Mouse (Mus musculus) forebrain, embryonic 16.5 days (tissue): Measurements from ENCODE around the gene Krt19. TPM values are rescaled to one million over a fixed set of nuclear protein-coding genes. Genes with fewer than 3 reads are reported as not detected.
A peak's percentile ranks its signal among the peaks of the same experiment; 100 is the strongest.

Experiments used
- ATAC-seq: fragments of 200-750 bp; cut with Nextera tagmentation; 2 replicates; pipeline ENCODE4 v1.8.0; 2017; ENCODE audit warnings: mild to moderate bottlenecking, moderate library complexity
- H3K27ac ChIP-seq: fragments of 300-500 bp; sonication (generic); 2 replicates; pipeline ENCODE4 v1.5.1; 2014; ENCODE audit warnings: low read length, control low read depth
- H3K27me3 ChIP-seq: fragments of 300-500 bp; sonication (generic); replicated peaks from 2 replicates; pipeline ENCODE4 v1.6.1; 2014; ENCODE audit warnings: low read length; ENCODE audit not compliant: control insufficient read depth, insufficient read depth
- H3K36me3 ChIP-seq: fragments of 300-500 bp; sonication (generic); 2 replicates; pipeline ENCODE4 v1.6.1; 2014; ENCODE audit not compliant: control insufficient read depth, insufficient read depth
- H3K4me1 ChIP-seq: fragments of 300-500 bp; sonication (generic); replicated peaks from 2 replicates; pipeline ENCODE4 v1.6.1; 2014; ENCODE audit warnings: low read length; ENCODE audit not compliant: control insufficient read depth, insufficient read depth
- H3K4me2 ChIP-seq: fragments of 300-500 bp; sonication (generic); 2 replicates; pipeline ENCODE4 v1.6.1; 2014; ENCODE audit warnings: mild to moderate bottlenecking, low read length, control low read depth
- H3K4me3 ChIP-seq: fragments of 300-500 bp; sonication (generic); replicated peaks from 2 replicates; pipeline ENCODE4 v1.5.1; 2014; ENCODE audit warnings: mild to moderate bottlenecking, low read length, control low read depth
- H3K9ac ChIP-seq: fragments of 300-500 bp; sonication (generic); replicated peaks from 2 replicates; pipeline ENCODE4 v1.6.1; 2014; ENCODE audit warnings: low read depth, low read length, control low read depth
- H3K9me3 ChIP-seq: fragments of 300-500 bp; sonication (generic); 2 replicates; pipeline ENCODE4 v1.6.1; 2016; ENCODE audit warnings: low read length; ENCODE audit not compliant: control insufficient read depth
- WGBS: fragments of 180-500 bp; shearing (Covaris S2); extraction: QIAGEN DNeasy Blood & Tissue Kit; methylation state at CpG from one replicate; pipeline ENCODE4 v1.1.7; 2014; 5-methylcytosine and 5-hydroxymethylcytosine counted together
- polyA plus RNA-seq: library from polyadenylated mRNA; unstranded; fragments of >200 nt; fragmentation: Nextera tagmentation; extraction: Ambion mirVana; gene quantifications from 2 replicates; pipeline ENCODE4 v1.2.1, GENCODE M21; 2015

Gene Krt19
- polyA plus RNA-seq, 1 experiment from 2014 or later: 0.30 TPM

DNA sequence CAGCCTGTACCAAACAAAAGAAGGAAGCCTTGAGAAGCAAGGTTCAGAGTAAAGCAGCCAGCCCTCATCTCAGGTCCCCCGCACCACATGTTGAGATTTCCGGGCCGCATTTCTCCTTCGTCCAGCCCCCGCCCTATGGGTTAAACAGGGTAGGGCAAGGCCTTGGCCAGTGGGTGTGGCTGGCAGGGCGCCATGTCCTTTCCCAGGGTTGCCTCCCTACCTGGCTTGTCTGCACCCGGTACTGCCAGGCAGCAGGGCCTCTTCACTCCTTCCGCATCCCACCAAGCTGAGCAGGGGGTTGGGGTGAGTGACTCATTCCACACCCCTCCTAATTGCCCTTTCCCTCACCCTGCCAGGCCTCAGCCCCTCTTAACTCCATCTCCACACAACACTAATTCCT lies 19.6 kb upstream of the Krt19 start:
- H3K4me2 ChIP-seq: no peak overlapping the region
- no peak overlapping the region for H3K4me3 ChIP-seq
- no peak overlapping the region for H3K9ac ChIP-seq
- ATAC-seq: no peak
- WGBS: 80% methylated on average over 8 of the region's 8 CpGs
- H3K36me3 ChIP-seq: no peaks in the 10 kb centered on the region
- H3K27ac ChIP-seq: no peak overlapping the region
- no peaks in the 10 kb centered on the region for H3K4me1 ChIP-seq
- H3K9me3 ChIP-seq: no peaks in the 10 kb centered on the region
- H3K27me3 ChIP-seq: no peaks in the 10 kb centered on the region

DNA sequence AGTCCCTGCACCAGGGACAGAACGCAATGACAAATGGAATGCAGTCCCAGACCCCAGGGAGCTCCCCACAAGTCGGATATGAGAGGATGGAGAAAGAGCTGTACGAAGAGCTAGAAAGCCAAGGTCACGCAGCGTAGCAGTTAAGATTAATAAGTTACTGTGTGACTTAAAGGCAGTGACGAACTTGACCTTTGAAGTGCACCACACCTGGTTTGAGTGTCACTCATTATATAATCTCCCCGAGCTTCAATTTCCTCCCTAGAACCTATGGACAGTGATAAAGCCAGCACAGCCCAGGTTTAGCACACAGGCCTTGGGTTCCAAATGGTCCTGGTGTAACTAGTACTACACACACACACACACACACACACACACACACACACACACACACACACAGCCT lies 15.9 kb upstream of the Krt19 start:
- no peak for ATAC-seq
- Histone ChIP-seq H3K4me1 (no peaks in the 10 kb centered on the region), H3K36me3 (no peaks in the 10 kb centered on the region)

DNA sequence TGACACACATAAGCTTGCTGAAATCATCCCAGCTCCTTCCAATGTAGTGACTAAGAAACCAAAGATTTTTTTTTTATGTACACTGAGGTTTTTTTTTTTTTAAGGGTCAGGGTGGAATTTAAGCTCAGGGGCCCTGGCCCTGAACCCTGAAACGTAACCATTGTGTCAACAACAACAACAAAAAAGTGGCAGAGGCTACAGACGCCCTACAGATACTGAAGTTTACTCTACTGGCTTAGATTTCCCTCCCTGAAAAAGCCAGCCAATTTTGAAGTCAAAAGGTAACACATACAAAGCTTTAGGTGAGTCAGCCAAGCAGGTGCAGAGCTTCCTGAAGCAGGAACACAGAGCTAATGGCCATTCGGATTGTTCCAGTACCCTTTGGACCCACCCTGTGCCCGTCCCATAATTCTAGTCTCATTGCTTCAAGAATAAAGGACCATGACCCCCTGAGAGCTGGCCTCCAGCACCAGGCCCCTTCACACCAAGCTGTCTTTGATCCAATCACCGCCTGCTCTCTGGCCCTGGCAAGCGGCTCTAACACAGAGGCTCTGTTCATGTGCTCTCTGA lies 9.5 kb upstream of the Krt19 start:
- Histone ChIP-seq H3K27me3 (no peaks in the 10 kb centered on the region), H3K4me2 (no peak overlapping the region), H3K9me3 (no peaks in the 10 kb centered on the region), H3K27ac (no peak overlapping the region), H3K4me3 (no peak overlapping the region), H3K36me3 (no peaks in the 10 kb centered on the region), H3K9ac (no peak overlapping the region), H3K4me1 (no peaks in the 10 kb centered on the region)
- ATAC-seq: no peak
- 70% methylated on average over 6 of the region's 6 CpGs for WGBS

More for the DNA sequence above, 15.9 kb upstream of the Krt19 start:
- H3K27ac ChIP-seq: no peak overlapping the region
- H3K9me3 ChIP-seq: no peaks in the 10 kb centered on the region
- H3K4me2 ChIP-seq: no peak overlapping the region
- H3K4me3 ChIP-seq: no peak overlapping the region
- no peak overlapping the region for H3K9ac ChIP-seq
- no peaks in the 10 kb centered on the region for H3K27me3 ChIP-seq
- WGBS: 73% methylated on average over 7 of the region's 7 CpGs

DNA sequence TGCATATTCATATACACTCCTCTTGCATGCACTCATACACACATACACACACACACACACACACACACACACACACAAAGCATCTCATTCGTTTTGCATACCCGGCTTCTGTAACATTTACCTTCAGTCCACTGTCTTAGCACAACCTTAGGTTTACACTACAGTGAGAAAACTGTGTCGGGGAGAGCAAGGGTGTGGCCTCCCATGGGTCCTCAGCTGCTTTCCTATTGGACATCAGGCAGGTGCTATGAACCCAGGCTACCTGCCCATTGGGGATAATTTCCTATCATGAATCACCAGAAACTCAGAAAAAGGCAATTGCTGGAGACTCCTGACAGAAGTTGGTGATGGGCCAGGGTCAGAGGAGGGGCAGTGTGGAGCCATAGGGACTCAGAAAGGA lies 8.9 kb upstream of the Krt19 start:
- H3K4me1 ChIP-seq: no peaks in the 10 kb centered on the region
- H3K4me2 ChIP-seq: no peak overlapping the region
- no peak for ATAC-seq
- H3K9ac ChIP-seq: no peak overlapping the region
- 87% methylated on average over 3 of the region's 3 CpGs for WGBS
- H3K4me3 ChIP-seq: no peak overlapping the region
- H3K27me3 ChIP-seq: no peaks in the 10 kb centered on the region
- H3K9me3 ChIP-seq: no peaks in the 10 kb centered on the region
- H3K27ac ChIP-seq: no peak overlapping the region
- H3K36me3 ChIP-seq: no peaks in the 10 kb centered on the region

DNA sequence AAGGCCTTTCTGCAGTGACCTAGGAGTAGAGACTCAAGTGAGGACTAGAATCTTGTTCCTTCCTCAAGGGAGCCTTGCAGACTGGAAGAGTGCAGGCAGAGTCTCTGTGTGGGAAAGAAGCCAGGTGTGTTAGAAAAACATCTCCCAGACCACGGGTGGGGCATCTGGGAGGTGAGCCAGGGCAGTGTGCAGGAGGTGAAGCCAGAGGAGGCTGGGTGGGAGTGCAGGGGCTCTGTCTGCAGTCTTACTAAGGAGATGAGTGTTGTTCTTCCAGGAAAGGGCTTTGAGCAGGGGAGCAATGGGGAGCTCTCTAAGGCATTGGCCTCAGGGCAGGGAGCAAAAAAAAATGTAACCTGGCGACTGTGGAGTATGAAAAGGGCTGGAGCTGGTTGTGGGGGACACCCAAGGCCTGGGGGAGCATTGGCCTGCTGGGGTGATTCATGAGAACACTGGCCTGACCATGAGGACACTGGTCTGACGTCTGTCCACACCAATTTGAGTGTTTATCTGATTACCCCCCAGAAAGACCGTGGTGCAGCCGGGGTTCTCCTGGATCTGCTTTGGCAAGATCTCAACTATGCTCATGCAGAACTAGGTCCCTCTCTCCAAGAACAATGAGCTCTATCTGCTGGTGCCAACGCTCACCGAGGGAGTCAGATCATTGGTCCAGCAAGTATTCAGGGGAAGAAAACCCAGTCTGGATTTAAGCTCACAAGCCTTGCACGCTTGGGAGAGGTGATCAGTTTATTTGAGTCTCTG lies 7.2 kb upstream of the Krt19 start:
- ATAC-seq: no peak
- H3K9ac ChIP-seq: no peak overlapping the region
- H3K36me3 ChIP-seq: no peaks in the 10 kb centered on the region
- H3K4me2 ChIP-seq: no peak overlapping the region
- H3K4me3 ChIP-seq: no peak overlapping the region
- WGBS: 65% methylated on average over 8 of the region's 8 CpGs
- no peaks in the 10 kb centered on the region for H3K4me1 ChIP-seq
- no peaks in the 10 kb centered on the region for H3K9me3 ChIP-seq
- H3K27ac ChIP-seq: no peak overlapping the region
- H3K27me3 ChIP-seq: no peaks in the 10 kb centered on the region

DNA sequence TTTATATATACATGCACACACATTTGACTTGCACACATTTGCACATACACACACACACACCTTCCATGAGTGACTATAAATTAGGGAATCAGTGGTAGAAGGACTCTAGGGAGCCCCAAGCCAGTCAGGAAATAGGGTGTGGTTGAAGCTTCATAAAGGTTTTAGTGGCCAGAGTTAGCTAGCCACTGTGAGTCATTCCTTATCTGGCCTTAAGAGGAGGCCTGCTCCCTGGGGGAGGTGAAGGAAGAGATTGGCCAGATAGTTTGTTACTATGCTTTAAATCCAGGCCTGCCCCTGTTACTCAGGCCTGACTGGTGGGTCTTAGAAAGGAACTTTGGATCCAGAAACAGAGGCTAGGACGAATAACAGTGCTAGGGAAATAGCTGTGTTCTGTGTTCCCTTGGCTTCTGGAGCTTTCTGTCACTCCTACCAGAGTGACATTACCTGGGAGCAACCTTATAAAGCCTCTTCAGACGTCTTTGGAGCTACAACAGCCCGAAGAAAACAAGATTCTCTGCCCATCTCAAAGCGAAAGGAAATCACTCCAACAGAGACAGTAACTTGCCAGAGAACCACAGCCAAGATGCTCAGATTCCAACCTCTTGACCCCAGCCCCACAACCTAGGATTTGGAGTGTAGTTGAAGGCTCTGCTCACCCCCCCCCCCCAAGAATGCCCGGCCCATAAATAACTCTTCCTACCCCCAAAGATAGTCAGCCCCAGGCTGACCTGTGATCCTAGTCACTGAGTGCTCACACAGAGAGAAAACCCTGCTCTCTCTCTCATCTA lies 705 bp downstream of the Krt19 start:
- no peaks in the 10 kb centered on the region for H3K9me3 ChIP-seq
- H3K27me3 ChIP-seq: peaks cover 22% of the 10 kb centered on the region
- no peak for ATAC-seq
- H3K4me1 ChIP-seq: 0 out of 2 replicates have a peak, but pooled peaks cover 6% of the 10 kb centered on the region
- no peak overlapping the region for H3K4me3 ChIP-seq
- H3K27ac ChIP-seq: no peak overlapping the region
- no peaks in the 10 kb centered on the region for H3K36me3 ChIP-seq
- no peak overlapping the region for H3K4me2 ChIP-seq
- 71% methylated on average over 5 of the region's 5 CpGs for WGBS
- H3K9ac ChIP-seq: no peak overlapping the region

DNA sequence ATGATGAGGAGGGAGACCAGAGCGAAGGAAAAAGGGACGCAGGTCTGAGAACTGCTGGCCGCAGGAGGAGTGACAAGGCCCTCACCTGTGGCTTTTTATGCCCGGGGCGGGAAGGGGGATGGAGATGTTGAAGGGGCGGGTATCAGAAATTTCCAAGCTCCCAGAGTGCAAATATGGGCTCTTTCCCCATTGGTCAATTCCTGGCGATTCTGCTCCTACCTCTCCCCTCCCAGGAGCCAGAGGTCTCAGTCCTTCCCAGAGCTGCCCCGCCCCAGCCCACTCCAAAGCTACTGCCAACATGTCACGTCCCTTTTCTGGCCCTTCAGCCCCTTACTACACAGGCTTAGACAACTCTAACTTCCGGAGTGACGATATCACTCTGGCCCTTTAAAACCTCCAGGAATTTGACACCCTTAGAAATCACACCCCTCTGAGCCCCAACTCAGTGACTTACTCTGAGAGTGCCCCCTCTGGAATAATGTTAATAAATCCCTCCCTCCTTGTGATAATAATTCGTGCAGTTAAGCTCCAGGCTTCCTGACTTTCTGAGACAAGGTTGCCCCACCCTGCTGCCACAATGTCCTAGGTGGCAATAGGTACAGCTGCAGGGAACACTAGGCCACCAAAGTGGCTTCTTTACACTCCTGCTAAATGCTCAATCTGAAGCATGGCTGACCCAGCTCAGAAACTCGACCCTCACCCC lies 2.5 kb downstream of the Krt19 start:
- Histone ChIP-seq H3K4me3 (no peak overlapping the region), H3K4me1 (0 out of 2 replicates have a peak, but pooled peaks cover 6% of the 10 kb centered on the region), H3K36me3 (no peaks in the 10 kb centered on the region), H3K4me2 (no peak overlapping the region), H3K27ac (no peak overlapping the region), H3K9ac (no peak overlapping the region), H3K27me3 (peaks cover 22% of the 10 kb centered on the region), H3K9me3 (no peaks in the 10 kb centered on the region)
- 7% methylated on average over 13 of the region's 13 CpGs for WGBS
- ATAC-seq: no peak

DNA sequence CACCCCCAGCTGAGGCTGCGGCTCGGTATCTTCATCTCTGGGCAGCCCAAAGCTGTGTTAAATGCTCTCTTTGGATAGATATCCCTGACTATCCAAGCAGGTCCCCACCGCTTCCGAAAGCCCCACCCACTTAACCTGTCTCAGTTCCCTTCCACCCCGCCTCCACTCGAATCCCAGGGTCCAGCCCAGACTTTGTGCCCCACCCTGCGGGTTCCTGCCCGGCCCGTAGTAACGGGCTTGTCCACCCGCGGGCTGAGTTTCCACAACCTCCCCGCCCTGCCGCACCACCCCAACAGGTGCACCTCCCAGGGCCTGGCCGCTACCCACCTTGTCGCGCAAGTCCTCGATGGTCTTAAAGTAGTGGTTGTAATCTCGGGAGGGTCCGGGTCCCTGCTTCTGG lies 3.4 kb downstream of the Krt19 start:
- ATAC-seq: no peak
- Histone ChIP-seq H3K9me3 (no peaks in the 10 kb centered on the region), H3K27me3 (peaks cover 22% of the 10 kb centered on the region), H3K4me3 (no peak overlapping the region), H3K9ac (no peak overlapping the region), H3K4me2 (peak overlapping the region; percentile 27), H3K4me1 (0 out of 2 replicates have a peak, but pooled peaks cover 6% of the 10 kb centered on the region), H3K36me3 (no peaks in the 10 kb centered on the region), H3K27ac (no peak overlapping the region)
- WGBS: 2% methylated on average over 20 of the region's 20 CpGs

DNA sequence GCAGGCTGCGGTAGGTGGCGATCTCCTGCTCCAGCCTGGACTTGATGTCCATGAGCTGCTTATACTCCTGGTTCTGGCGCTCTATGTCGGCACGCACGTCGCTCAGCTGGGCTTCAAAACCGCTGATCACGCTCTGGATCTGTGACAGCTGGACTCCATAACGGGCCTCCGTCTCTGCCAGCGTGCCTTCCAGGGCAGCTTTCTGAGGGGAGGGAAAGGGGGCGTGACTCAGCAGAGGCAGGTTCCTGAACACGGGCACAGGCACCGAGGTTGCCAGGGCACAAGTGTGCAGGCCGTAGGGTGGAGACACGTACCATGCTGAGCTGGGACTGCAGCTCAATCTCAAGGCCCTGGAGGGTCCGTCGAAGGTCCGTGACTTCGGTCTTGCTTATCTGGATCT lies 7.5 kb downstream of the Krt19 start:
- H3K4me2 ChIP-seq: no peak overlapping the region
- ATAC-seq: no peak
- H3K27ac ChIP-seq: no peak overlapping the region
- peaks cover 12% of the 10 kb centered on the region; the same call in 1 of the 2 replicates for H3K4me1 ChIP-seq
- WGBS: 80% methylated on average over 21 of the region's 21 CpGs
- no peak overlapping the region for H3K4me3 ChIP-seq
- H3K27me3 ChIP-seq: peaks cover 14% of the 10 kb centered on the region
- H3K36me3 ChIP-seq: no peaks in the 10 kb centered on the region
- no peaks in the 10 kb centered on the region for H3K9me3 ChIP-seq
- no peak overlapping the region for H3K9ac ChIP-seq
